Mouse (Mus musculus) forebrain, embryonic 16.5 days (tissue): ENCODE measurements around the gene Atp6v1fnb. TPM values are rescaled to one million over a fixed set of nuclear protein-coding genes. Genes with fewer than 3 reads are reported as not detected.
A peak's percentile ranks its signal among the peaks of the same experiment; 100 is the strongest.

Source experiments
- ATAC-seq: fragments of 200-750 bp; cut with Nextera tagmentation; 2 replicates; pipeline ENCODE4 v1.8.0; 2017; ENCODE audit warnings: mild to moderate bottlenecking, moderate library complexity
- H3K27ac ChIP-seq: fragments of 300-500 bp; sonication (generic); 2 replicates; pipeline ENCODE4 v1.5.1; 2014; ENCODE audit warnings: low read length, control low read depth
- H3K27me3 ChIP-seq: fragments of 300-500 bp; sonication (generic); replicated peaks from 2 replicates; pipeline ENCODE4 v1.6.1; 2014; ENCODE audit warnings: low read length; ENCODE audit not compliant: control insufficient read depth, insufficient read depth
- H3K36me3 ChIP-seq: fragments of 300-500 bp; sonication (generic); 2 replicates; pipeline ENCODE4 v1.6.1; 2014; ENCODE audit not compliant: control insufficient read depth, insufficient read depth
- H3K4me1 ChIP-seq: fragments of 300-500 bp; sonication (generic); replicated peaks from 2 replicates; pipeline ENCODE4 v1.6.1; 2014; ENCODE audit warnings: low read length; ENCODE audit not compliant: control insufficient read depth, insufficient read depth
- H3K4me2 ChIP-seq: fragments of 300-500 bp; sonication (generic); 2 replicates; pipeline ENCODE4 v1.6.1; 2014; ENCODE audit warnings: mild to moderate bottlenecking, low read length, control low read depth
- H3K4me3 ChIP-seq: fragments of 300-500 bp; sonication (generic); replicated peaks from 2 replicates; pipeline ENCODE4 v1.5.1; 2014; ENCODE audit warnings: mild to moderate bottlenecking, low read length, control low read depth
- H3K9ac ChIP-seq: fragments of 300-500 bp; sonication (generic); replicated peaks from 2 replicates; pipeline ENCODE4 v1.6.1; 2014; ENCODE audit warnings: low read depth, low read length, control low read depth
- H3K9me3 ChIP-seq: fragments of 300-500 bp; sonication (generic); 2 replicates; pipeline ENCODE4 v1.6.1; 2016; ENCODE audit warnings: low read length; ENCODE audit not compliant: control insufficient read depth
- WGBS: fragments of 180-500 bp; shearing (Covaris S2); extraction: QIAGEN DNeasy Blood & Tissue Kit; methylation state at CpG from one replicate; pipeline ENCODE4 v1.1.7; 2014; 5-methylcytosine and 5-hydroxymethylcytosine counted together
- polyA plus RNA-seq: library from polyadenylated mRNA; unstranded; fragments of >200 nt; fragmentation: Nextera tagmentation; extraction: Ambion mirVana; gene quantifications from 2 replicates; pipeline ENCODE4 v1.2.1, GENCODE M21; 2015

Atp6v1fnb gene
- polyA plus RNA-seq, 1 experiment from 2014 or later, result not detected

DNA sequence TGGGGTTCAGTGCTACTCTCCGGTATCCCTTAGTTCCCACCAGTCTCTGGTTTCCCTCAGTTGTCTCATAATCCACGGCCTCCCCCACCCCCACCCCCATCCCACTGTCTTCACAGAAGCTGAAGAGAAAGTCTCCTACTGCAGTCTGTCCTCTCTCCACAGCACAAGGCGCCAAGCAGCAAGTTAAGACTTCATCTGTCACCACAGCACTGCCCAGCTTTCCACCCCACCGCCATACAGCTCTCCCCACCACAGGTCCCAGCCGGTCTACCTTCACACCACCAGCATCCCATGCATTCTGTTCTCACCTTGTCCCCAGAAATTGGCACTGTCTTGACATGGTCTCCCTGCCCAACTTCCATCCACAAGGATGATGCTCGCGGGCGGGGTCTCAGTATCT lies 35.6 kb downstream of the Atp6v1fnb start:
- Histone ChIP-seq H3K9ac (no peak overlapping the region; the same call in 1 of the 2 replicates), H3K4me3 (peak overlapping the region; percentile 53), H3K4me2 (peak overlapping the region; percentile 61), H3K27me3 (peaks cover 15% of the 10 kb centered on the region), H3K27ac (no peak overlapping the region), H3K4me1 (peaks cover 3% of the 10 kb centered on the region; the same call in 1 of the 2 replicates), H3K36me3 (no peaks in the 10 kb centered on the region), H3K9me3 (no peaks in the 10 kb centered on the region)
- ATAC-seq, result 0 out of 2 replicates have a peak, but pooled peaks have one; percentile 22
- WGBS, result 21% methylated on average over 8 of the region's 8 CpGs

DNA sequence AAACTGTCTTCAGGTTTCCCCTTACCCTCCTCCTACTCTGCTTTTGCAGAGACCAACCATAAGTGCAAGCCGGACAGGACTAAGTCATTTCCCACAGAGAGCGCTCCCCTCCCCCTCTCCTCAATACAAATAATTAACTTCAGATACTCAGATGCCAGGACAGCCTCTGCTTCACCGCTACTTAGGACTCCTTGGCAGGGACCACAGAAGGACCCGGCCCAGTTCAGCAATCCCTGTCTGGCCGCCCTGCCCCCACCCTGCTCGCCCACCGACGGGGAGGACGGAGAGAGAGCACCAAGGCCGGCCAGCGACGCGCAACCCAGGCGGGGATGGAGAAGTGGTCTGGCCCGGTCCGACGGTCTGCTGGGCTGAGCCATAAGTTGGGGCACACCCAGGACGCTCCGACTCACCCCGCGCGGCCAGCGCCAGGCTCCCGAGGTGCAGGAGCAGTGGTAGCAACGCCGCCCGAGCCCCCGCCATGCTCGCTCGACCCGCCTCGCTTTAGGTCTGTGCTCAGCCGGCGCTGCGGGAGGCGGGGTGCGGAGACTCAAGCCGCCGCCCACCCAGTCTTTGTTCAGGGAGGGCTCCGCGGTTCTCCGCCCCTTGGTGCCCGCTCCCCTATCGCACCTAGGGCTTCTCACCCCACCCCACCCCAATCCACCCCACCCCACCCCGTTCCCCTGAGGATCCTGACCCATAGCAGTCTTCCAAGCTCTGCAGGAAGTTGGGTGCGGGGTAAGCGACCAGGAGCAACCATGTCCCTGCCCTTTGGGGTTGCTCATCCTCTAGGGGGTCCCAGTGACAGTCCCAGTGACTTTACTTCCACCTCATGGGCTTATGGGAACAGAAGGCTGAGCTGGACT lies 36.4 kb downstream of the Atp6v1fnb start, which contains the start of gene Kcp:
Gene Kcp, minus strand, starts transcription at position 506 of the 863 bp plus-strand sequence.
- Histone ChIP-seq H3K27ac (no peak within 1 kb of the TSS), H3K27me3 (peaks cover 15% of the 10 kb centered on the region), H3K36me3 (no peaks in the 10 kb centered on the region), H3K9ac (peak within 1 kb of the TSS; percentile 61), H3K9me3 (no peaks in the 10 kb centered on the region), H3K4me2 (peak within 1 kb of the TSS; percentile 61), H3K4me1 (peaks cover 3% of the 10 kb centered on the region; the same call in 1 of the 2 replicates), H3K4me3 (peak within 1 kb of the TSS; percentile 53)
- peak; percentile 61 for ATAC-seq
- WGBS, result under 1% methylated on average over 40 of the region's 47 CpGs

DNA sequence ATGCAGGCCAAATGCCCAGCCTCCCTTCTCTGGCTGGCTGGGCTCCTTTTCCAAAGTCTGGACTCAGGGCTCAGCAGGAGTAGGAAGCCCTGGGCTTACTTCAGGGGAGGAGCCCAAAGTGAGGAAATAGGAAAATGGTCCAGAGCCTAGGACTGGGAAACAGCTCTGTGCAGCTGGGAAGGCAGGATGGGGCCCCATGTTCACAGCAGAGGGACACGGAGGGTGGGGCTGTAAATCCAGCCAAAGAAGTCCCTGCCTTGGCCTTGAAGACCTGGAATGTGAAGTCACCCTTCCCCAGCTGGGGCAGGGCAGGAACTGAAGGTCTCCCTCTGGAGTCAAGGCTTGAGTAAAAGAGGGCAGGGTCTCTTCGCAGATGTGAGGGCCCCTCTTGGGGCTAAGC lies 37.8 kb downstream of the Atp6v1fnb start:
- Histone ChIP-seq H3K9me3 (no peaks in the 10 kb centered on the region), H3K36me3 (no peaks in the 10 kb centered on the region), H3K9ac (no peak overlapping the region), H3K27me3 (peaks cover 15% of the 10 kb centered on the region), H3K4me3 (no peak overlapping the region), H3K4me2 (no peak overlapping the region), H3K4me1 (peaks cover 7% of the 10 kb centered on the region; the same call in 1 of the 2 replicates), H3K27ac (no peak overlapping the region)
- WGBS, result 37% methylated on average over 2 of the region's 2 CpGs
- ATAC-seq, result no peak

DNA sequence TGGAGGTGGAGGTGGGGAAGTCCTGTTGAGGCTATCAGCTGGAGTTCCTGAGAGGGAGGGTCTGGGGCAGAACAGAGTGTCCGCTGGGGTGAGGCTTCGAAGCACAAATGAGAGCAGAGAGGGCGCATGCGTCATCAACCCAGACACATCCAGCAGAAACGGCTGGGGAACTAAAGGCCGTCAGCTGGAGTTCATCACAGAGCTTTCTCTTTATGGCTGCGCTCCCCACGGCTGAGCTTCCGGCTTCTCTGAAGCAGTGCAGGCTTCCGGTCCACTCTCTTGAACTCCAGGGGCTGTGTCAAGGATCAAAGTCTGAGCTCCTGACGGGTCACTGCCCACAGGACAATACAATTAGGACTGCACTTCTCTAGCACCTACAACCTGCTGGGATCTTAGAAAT lies 42.0 kb downstream of the Atp6v1fnb start:
- 0 out of 2 replicates have a peak overlapping the region, but pooled peaks have one; percentile 10 for H3K4me3 ChIP-seq
- WGBS, result 2% methylated on average over 11 of the region's 11 CpGs

DNA sequence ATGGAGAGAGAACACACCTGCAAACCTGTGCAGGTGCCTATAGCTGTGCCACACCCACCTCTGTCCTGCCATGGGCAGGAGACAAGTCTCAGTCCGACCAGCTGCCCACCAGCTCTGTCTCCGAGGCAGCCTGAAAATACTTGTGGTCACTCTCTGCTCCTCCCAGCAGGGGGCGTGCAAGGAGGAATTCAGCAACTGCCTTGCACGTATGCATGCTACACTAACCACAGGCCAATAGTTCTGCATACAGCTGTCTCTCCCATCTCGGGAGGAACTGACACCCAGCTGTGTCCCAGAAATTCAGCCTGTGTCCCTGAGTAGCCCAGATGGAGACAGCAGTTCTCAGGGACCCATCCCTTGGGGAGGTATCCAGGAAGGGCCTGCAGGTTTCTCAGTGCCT lies 45.9 kb downstream of the Atp6v1fnb start:
- peaks cover 4% of the 10 kb centered on the region; the same call in 1 of the 2 replicates for H3K4me1 ChIP-seq
- no peak for ATAC-seq
- H3K27me3 ChIP-seq, result no peaks in the 10 kb centered on the region
- H3K9me3 ChIP-seq, result no peaks in the 10 kb centered on the region
- WGBS, result 11% methylated on average over 5 of the region's 5 CpGs
- H3K4me2 ChIP-seq, result no peak overlapping the region
- H3K27ac ChIP-seq, result no peak overlapping the region
- H3K36me3 ChIP-seq, result no peaks in the 10 kb centered on the region
- no peak overlapping the region for H3K9ac ChIP-seq
- H3K4me3 ChIP-seq, result no peak overlapping the region

More for the DNA sequence above, 42.0 kb downstream of the Atp6v1fnb start:
- Histone ChIP-seq H3K9ac (0 out of 2 replicates have a peak overlapping the region, but pooled peaks have one; percentile 33), H3K27ac (no peak overlapping the region), H3K9me3 (no peaks in the 10 kb centered on the region), H3K36me3 (no peaks in the 10 kb centered on the region), H3K4me1 (peaks cover 4% of the 10 kb centered on the region; the same call in 1 of the 2 replicates), H3K4me2 (peak overlapping the region; percentile 41), H3K27me3 (peaks cover 7% of the 10 kb centered on the region; the same call in 1 of the 2 replicates)
- peak; percentile 40; the same call in 1 of the 2 replicates for ATAC-seq

DNA sequence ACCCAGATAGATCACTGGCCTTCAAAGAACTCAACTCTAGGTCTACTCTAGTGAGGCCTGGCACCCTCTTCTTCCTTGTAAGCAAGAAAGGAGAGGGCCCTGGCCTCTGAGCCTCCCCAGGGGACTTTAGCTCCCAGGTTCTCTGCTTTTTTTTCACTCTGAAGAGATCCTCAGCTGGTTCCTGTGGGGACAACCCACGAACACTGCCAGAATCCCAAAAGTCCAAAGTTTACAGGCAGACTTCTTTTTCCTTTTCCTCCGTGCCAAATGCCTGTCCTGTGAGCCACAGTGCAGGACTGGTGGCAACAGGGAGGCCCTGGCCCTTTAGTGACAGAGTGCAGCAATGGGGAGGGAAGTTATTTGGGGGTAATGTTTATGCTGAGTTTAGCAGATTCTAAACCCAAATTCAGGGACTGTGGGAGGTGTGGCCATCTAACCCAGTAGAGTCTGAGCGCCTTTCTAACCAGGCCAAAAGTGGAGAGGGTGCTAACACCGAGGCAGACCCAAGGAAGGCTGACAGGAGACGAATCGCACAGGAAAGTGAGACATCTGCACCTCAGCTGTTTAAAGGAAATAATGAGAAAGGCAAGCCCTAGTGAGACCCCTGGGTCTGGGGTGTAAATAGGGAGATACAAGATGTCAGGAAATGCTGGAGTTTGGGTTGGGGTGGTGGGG lies 51.5 kb downstream of the Atp6v1fnb start:
- WGBS, result 84% methylated on average over 6 of the region's 6 CpGs
- Histone ChIP-seq H3K4me3 (no peak overlapping the region), H3K9ac (no peak overlapping the region), H3K4me1 (peaks cover 17% of the 10 kb centered on the region), H3K36me3 (no peaks in the 10 kb centered on the region), H3K4me2 (no peak overlapping the region), H3K9me3 (0 out of 2 replicates have a peak, but pooled peaks cover 4% of the 10 kb centered on the region), H3K27me3 (peaks cover 11% of the 10 kb centered on the region), H3K27ac (no peak overlapping the region)
- no peak for ATAC-seq

Other genes with a start within 250 kb of the Atp6v1fnb start
- gene Hilpda, start 198.9 kb upstream of the Atp6v1fnb start, polyA plus RNA-seq, result 47.5 and 48.4 TPM in 2 replicates
- gene Fam71f2, start 191.8 kb upstream of the Atp6v1fnb start, polyA plus RNA-seq, result 0.51 and 1.1 TPM in 2 replicates
- gene Fam71f1, start 152.3 kb upstream of the Atp6v1fnb start, polyA plus RNA-seq, result not detected in 2 replicates
- 170 and 206 TPM in 2 replicates for gene Calu, start 123.4 kb upstream of the Atp6v1fnb start, polyA plus RNA-seq
- gene Opn1sw, start 83.0 kb upstream of the Atp6v1fnb start, polyA plus RNA-seq, result 0.25 and 0.41 TPM in 2 replicates
- gene Ccdc136, start 75.1 kb upstream of the Atp6v1fnb start, polyA plus RNA-seq, result 37.7 and 45.5 TPM in 2 replicates
- 2.0 and 2.7 TPM in 2 replicates for gene Flnc, start 38.2 kb upstream of the Atp6v1fnb start, polyA plus RNA-seq
- 295 and 324 TPM in 2 replicates for gene Atp6v1f, start 3.7 kb upstream of the Atp6v1fnb start, polyA plus RNA-seq
- 15.4 and 17.1 TPM in 2 replicates for gene Kcp, start 36.5 kb downstream of the Atp6v1fnb start, polyA plus RNA-seq
- 1.5 and 2.2 TPM in 2 replicates for gene Irf5, start 55.2 kb downstream of the Atp6v1fnb start, polyA plus RNA-seq
- gene Tnpo3, start 138.4 kb downstream of the Atp6v1fnb start, polyA plus RNA-seq, result 116 and 128 TPM in 2 replicates
- gene Tspan33, start 222.8 kb downstream of the Atp6v1fnb start, polyA plus RNA-seq, result 4.7 and 6.1 TPM in 2 replicates